Mouse (Mus musculus) spleen, adult 10 weeks (tissue): Measurements from ENCODE around the gene Capza2. TPM values are rescaled to one million over a fixed set of nuclear protein-coding genes. Genes with fewer than 3 reads are reported as not detected.

Experiments
- polyA plus RNA-seq: library from polyadenylated mRNA; stranded (reverse); fragments of 350-450 nt; fragmentation: Illumina TruSeq; extraction: RNeasy Lipid Tissue Mini Kit (QIAGEN cat#74804); gene quantifications from one replicate; pipeline ENCODE4 v1.2.3, GENCODE M21; 2015; ENCODE audit warnings: low replicate concordance; ENCODE audit not compliant: insufficient read depth

Gene Capza2
- polyA plus RNA-seq = 303 TPM

GRCm38 (mm10) chr6:17635615-17636284 lies at the start of gene Capza2:
TSS of gene Capza2 (plus strand) at chr6:17636234.

GRCm38 (mm10) chr6:17692647-17693046 lies 56.6 kb downstream of the Capza2 start, which contains the start of gene St7:
TSS of gene St7 (plus strand) at chr6:17692933.

Other genes starting within 250 kb of the Capza2 start
- 9.9 TPM for gene Met, start 172.4 kb upstream of the Capza2 start, polyA plus RNA-seq
- gene St7, start 56.7 kb downstream of the Capza2 start, polyA plus RNA-seq = 10.2 TPM